Mouse (Mus musculus): ENCODE results near the gene Arid4b.
"Not testable (repeated sequence)": the region's sequence is repeated elsewhere in the genome, so short reads cannot be mapped to it uniquely, and the experiment has no call there.

The Arid4b gene

GRCm38 (mm10) chr13:14063013-14063941 is at the start of gene Arid4b, which contains the start of gene Ggps1:
TSS of gene Arid4b (plus strand) at chr13:14063232.
TSS of gene Ggps1 (minus strand) at chr13:14063488.
- peak; percentile 96 to 97 for DNase-seq (ENCODE audit: low spot score in 2 of 2)

GRCm38 (mm10) chr13:14014001-14014400 is 49.0 kb upstream of the Arid4b start:
- no peak for DNase-seq (ENCODE audit: low spot score in 2 of 2)

GRCm38 (mm10) chr13:14014540-14014939 is 48.5 kb upstream of the Arid4b start:
- DNase-seq (ENCODE audit: low spot score in 2 of 2): no peak

GRCm38 (mm10) chr13:14015609-14016008 is 47.4 kb upstream of the Arid4b start:
- no peak for DNase-seq (ENCODE audit: low spot score in 2 of 2)

- DNase-seq (ENCODE audit: low spot score in 2 of 2): no peak
Measured at GRCm38 (mm10) chr13:14018283-14018682, 44.7 kb upstream of the Arid4b start.

GRCm38 (mm10) chr13:14018852-14019251 is 44.2 kb upstream of the Arid4b start:
- DNase-seq (ENCODE audit: low spot score in 2 of 2): no peak

- DNase-seq (ENCODE audit: low spot score in 2 of 2): not testable (repeated sequence)
Measured at GRCm38 (mm10) chr13:14021417-14021816, 41.6 kb upstream of the Arid4b start.

- no peak for DNase-seq (ENCODE audit: low spot score in 2 of 2)
Measured at GRCm38 (mm10) chr13:14025554-14025953, 37.5 kb upstream of the Arid4b start.

- DNase-seq (ENCODE audit: low spot score in 2 of 2): no peak
Measured at GRCm38 (mm10) chr13:14026154-14026820, 36.7 kb upstream of the Arid4b start.

- no peak for DNase-seq (ENCODE audit: low spot score in 2 of 2)
Measured at GRCm38 (mm10) chr13:14033309-14034072, 29.5 kb upstream of the Arid4b start.

- DNase-seq (ENCODE audit: low spot score in 2 of 2): no peak
Measured at GRCm38 (mm10) chr13:14034073-14034348, 29.0 kb upstream of the Arid4b start.

GRCm38 (mm10) chr13:14035352-14035751 is 27.7 kb upstream of the Arid4b start:
- DNase-seq (ENCODE audit: low spot score in 2 of 2): not testable (repeated sequence)

GRCm38 (mm10) chr13:14035875-14036630 is 27.0 kb upstream of the Arid4b start:
- no peak for DNase-seq (ENCODE audit: low spot score in 2 of 2)

GRCm38 (mm10) chr13:14038911-14039291 is 24.1 kb upstream of the Arid4b start:
- no peak for DNase-seq (ENCODE audit: low spot score in 2 of 2)

GRCm38 (mm10) chr13:14039292-14039965 is 23.6 kb upstream of the Arid4b start, which contains the start of gene Tbce:
TSS of gene Tbce (minus strand) at chr13:14039638.
- peak; percentile 87 to 90 for DNase-seq (ENCODE audit: low spot score in 2 of 2)

GRCm38 (mm10) chr13:14040186-14040585 is 22.8 kb upstream of the Arid4b start:
- DNase-seq (ENCODE audit: low spot score in 2 of 2): no peak

GRCm38 (mm10) chr13:14043851-14044250 is 19.2 kb upstream of the Arid4b start:
- DNase-seq (ENCODE audit: low spot score in 2 of 2): no peak

GRCm38 (mm10) chr13:14044521-14044920 is 18.5 kb upstream of the Arid4b start:
- DNase-seq (ENCODE audit: low spot score in 2 of 2): no peak

GRCm38 (mm10) chr13:14049878-14050277 is 13.2 kb upstream of the Arid4b start:
- no peak for DNase-seq (ENCODE audit: low spot score in 2 of 2)

- DNase-seq (ENCODE audit: low spot score in 2 of 2): no peak
Measured at GRCm38 (mm10) chr13:14056801-14057200, 6.2 kb upstream of the Arid4b start.

GRCm38 (mm10) chr13:14059582-14059981 is 3.5 kb upstream of the Arid4b start:
- no peak for DNase-seq (ENCODE audit: low spot score in 2 of 2)
